In genomic region chr10:13170739-13171448, GRCm38 (mm10) we compare ENCODE assay signal across 10 mouse cellular contexts. TPM values are rescaled to one million over a fixed set of nuclear protein-coding genes. Genes with fewer than 3 reads are reported as not detected.
DNase-seq lines count a peak whose midpoint lies in the region; ATAC-seq lines count a peak whose summit lies in the region.
"Had no signal": no experiment of that assay in that cellular context is flagged by ENCODE, and none has a peak within 500 bp of the region (broad histone marks: within the 10 kb centered on the region; RNA-seq: fewer than 3 reads in every experiment).

No protein-coding gene starts in this region.

- ATAC-seq in megakaryocyte, adult 5-6 weeks (ENCODE audit: poor library complexity, severe bottlenecking): no peak
- ATAC-seq in hindbrain, embryonic 15.5 days (ENCODE audit: low FRiP score, low read depth): peak; percentile 86
- peak; percentile 79 for ATAC-seq in neural tube, embryonic 15.5 days (ENCODE audit: low FRiP score)
- no peak for ATAC-seq in erythroblast, adult 5-6 weeks (replicated peaks; ENCODE audit: low FRiP score, poor library complexity, severe bottlenecking)
- no peak for ATAC-seq in activated CD4-positive, CD25-positive, alpha-beta regulatory T cell, adult 4 months

- no peak overlapping the region for H3K9ac ChIP-seq in hindbrain, embryonic 15.5 days
- no peak overlapping the region for H3K9ac ChIP-seq in neural tube, embryonic 15.5 days (replicated peaks)

- no peaks in the 10 kb centered on the region for H3K27me3 ChIP-seq in megakaryocyte, embryonic 14.5 days (replicated peaks)
- no peaks in the 10 kb centered on the region for H3K27me3 ChIP-seq in hindbrain, embryonic 15.5 days
- H3K27me3 ChIP-seq in neural tube, embryonic 15.5 days (replicated peaks): no peaks in the 10 kb centered on the region

- H3K4me1 ChIP-seq in megakaryocyte, embryonic 14.5 days: peaks cover 22% of the 10 kb centered on the region
- H3K4me1 ChIP-seq in hindbrain, embryonic 15.5 days (replicated peaks): peaks cover 11% of the 10 kb centered on the region
- peaks cover 3% of the 10 kb centered on the region; the same call in 1 of the 2 replicates for H3K4me1 ChIP-seq in neural tube, embryonic 15.5 days

- H3K27ac ChIP-seq in hindbrain, embryonic 15.5 days (replicated peaks): peak overlapping the region; percentile 18; the same call in 1 of the 2 replicates
- H3K27ac ChIP-seq in neural tube, embryonic 15.5 days (replicated peaks): no peak overlapping the region; the same call in 1 of the 2 replicates

- WGBS in hindbrain, embryonic 15.5 days: 38% methylated on average over 12 of the region's 12 CpGs
- 44% methylated on average over 12 of the region's 12 CpGs for WGBS in neural tube, embryonic 15.5 days

- peak; percentile 78 for DNase-seq in heart, adult 11 months
- no peak for DNase-seq in heart, postnatal 25 days (ENCODE audit: low spot score)

- peaks cover 5% of the 10 kb centered on the region for H3K36me3 ChIP-seq in megakaryocyte, embryonic 14.5 days (replicated peaks; ENCODE audit: low read length)
- H3K36me3 ChIP-seq in hindbrain, embryonic 15.5 days: no peaks in the 10 kb centered on the region
- no peaks in the 10 kb centered on the region for H3K36me3 ChIP-seq in neural tube, embryonic 15.5 days

- H3K4me2 ChIP-seq in hindbrain, embryonic 15.5 days: no peak overlapping the region
- no peak overlapping the region for H3K4me2 ChIP-seq in neural tube, embryonic 15.5 days
- H3K4me2 ChIP-seq: liver, embryonic 11.5 days had no signal

- peak overlapping the region; percentile 12 for H3K4me3 ChIP-seq in megakaryocyte, embryonic 14.5 days (replicated peaks)
- H3K4me3 ChIP-seq in hindbrain, embryonic 15.5 days: no peak overlapping the region
- H3K4me3 ChIP-seq in neural tube, embryonic 15.5 days (replicated peaks): no peak overlapping the region

- intact Hi-C loops in heart, postnatal 25 days (cut with DNase I): no loop called here

- no peaks in the 10 kb centered on the region for H3K9me3 ChIP-seq in megakaryocyte, embryonic 14.5 days
- no peaks in the 10 kb centered on the region for H3K9me3 ChIP-seq in hindbrain, embryonic 15.5 days
- H3K9me3 ChIP-seq in neural tube, embryonic 15.5 days (replicated peaks): no peaks in the 10 kb centered on the region

RNA-seq across cellular contexts. Expression of gene Zc2hc1b, which starts 6.9 kb away (rescaled TPM):
- total RNA-seq in heart, postnatal 25 days (2021): not detected
- polyA plus RNA-seq in megakaryocyte, embryonic 14.5 days (2012; ENCODE audit: insufficient read depth, low replicate concordance): not detected in 2 replicates
- total RNA-seq in megakaryocyte, adult 5-6 weeks (2015): not detected in 2 replicates
- not detected in 2 replicates for total RNA-seq in megakaryocyte, adult 5-6 weeks (2017)
- not detected in 2 replicates for polyA plus RNA-seq in hindbrain, embryonic 15.5 days (2015; fragmentation: Nextera tagmentation; extraction: Ambion mirVana)
- not detected in 2 replicates for polyA plus RNA-seq in neural tube, embryonic 15.5 days (2015; fragmentation: Nextera tagmentation; extraction: Ambion mirVana)
- total RNA-seq in erythroblast, adult 5-6 weeks (2015; ENCODE audit: low replicate concordance): not detected in 2 replicates
- total RNA-seq in erythroblast, adult 5-6 weeks (2017; ENCODE audit: low replicate concordance): not detected in 2 replicates
- polyA plus RNA-seq in activated CD4-positive, CD25-positive, alpha-beta regulatory T cell, adult 4 months (2017; shearing (Covaris generic)): not detected
- total RNA-seq: gastrocnemius, adult 8-10 months had no signal
- polyA plus RNA-seq: liver, embryonic 11.5 days had no signal

RNA-seq across cellular contexts. Expression of gene Ltv1, which starts 22.1 kb away (rescaled TPM):
- total RNA-seq in heart, postnatal 25 days (2021): 10 to 100 TPM; 22.9 to 25.0 TPM
- polyA plus RNA-seq in megakaryocyte, embryonic 14.5 days (2012; ENCODE audit: insufficient read depth, low replicate concordance): 1.5 and 18.6 TPM in 2 replicates
- 39.0 and 45.8 TPM in 2 replicates for total RNA-seq in megakaryocyte, adult 5-6 weeks (2015)
- 34.6 and 42.4 TPM in 2 replicates for total RNA-seq in megakaryocyte, adult 5-6 weeks (2017)
- polyA plus RNA-seq in hindbrain, embryonic 15.5 days (2015; fragmentation: Nextera tagmentation; extraction: Ambion mirVana): 31.1 and 36.1 TPM in 2 replicates
- 32.5 and 42.3 TPM in 2 replicates for polyA plus RNA-seq in neural tube, embryonic 15.5 days (2015; fragmentation: Nextera tagmentation; extraction: Ambion mirVana)
- 15.7 and 26.3 TPM in 2 replicates for total RNA-seq in erythroblast, adult 5-6 weeks (2015; ENCODE audit: low replicate concordance)
- 6.4 and 7.6 TPM in 2 replicates for total RNA-seq in erythroblast, adult 5-6 weeks (2017; ENCODE audit: low replicate concordance)
- polyA plus RNA-seq in activated CD4-positive, CD25-positive, alpha-beta regulatory T cell, adult 4 months (2017; shearing (Covaris generic)): 10 to 100 TPM; 37.0 to 37.4 TPM

Comparison
In these comparisons a context has a peak if more than half of its experiments do, and no peak if none do; other contexts are left out.
1. ATAC-seq: peak in hindbrain, embryonic 15.5 days (single experiment) and neural tube, embryonic 15.5 days (single experiment); none in megakaryocyte, adult 5-6 weeks (single experiment), erythroblast, adult 5-6 weeks (single experiment) and activated CD4-positive, CD25-positive, alpha-beta regulatory T cell, adult 4 months (single experiment).